Mouse (Mus musculus): ENCODE data around the gene Ly6g6c.

- TF ChIP-seq CTCF (IDR thresholded peaks at IDR 0.05; ENCODE audit: borderline replicate concordance, extremely low read depth, insufficient read depth, insufficient read length) = no peak
- no peak for TF ChIP-seq POLR2A (IDR thresholded peaks at IDR 0.05; ENCODE audit: borderline replicate concordance, extremely low read depth, insufficient read depth, insufficient read length, poor library complexity, severe bottlenecking)
Observed at GRCm38 (mm10) chr17:35103221-35103690, 38.1 kb downstream of the Ly6g6c start.
